Mouse (Mus musculus): ENCODE data around the gene Med13l.

- TF ChIP-seq POLR2A (IDR thresholded peaks at IDR 0.05; ENCODE audit: low read depth, low read length) (no peak), CTCF (IDR thresholded peaks at IDR 0.05; ENCODE audit: extremely low read depth, insufficient read depth, insufficient read length, insufficient replicate concordance) (no peak)
Observed at GRCm38 (mm10) chr5:118532659-118533058, 27.8 kb upstream of the Med13l start.

Measured in spleen, adult 2 months (tissue).